Mouse (Mus musculus) kidney, embryonic 16.5 days (tissue): ENCODE results near the gene Slc2a13. TPM values are rescaled to one million over a fixed set of nuclear protein-coding genes. Genes with fewer than 3 reads are reported as not detected.
A peak's percentile ranks its signal among the peaks of the same experiment; 100 is the strongest.

Source experiments
- ATAC-seq: fragments of 200-750 bp; cut with Nextera tagmentation; 2 replicates; pipeline ENCODE4 v1.8.0; 2017; ENCODE audit warnings: moderate TSS enrichment; ENCODE audit not compliant: low FRiP score, low TSS enrichment
- H3K27ac ChIP-seq: fragments of 300-500 bp; sonication (generic); 2 replicates; pipeline ENCODE4 v1.5.1; 2014; ENCODE audit warnings: low read length
- H3K27me3 ChIP-seq: fragments of 300-500 bp; sonication (generic); 2 replicates; pipeline ENCODE4 v1.6.1; 2014; ENCODE audit warnings: low read length, control low read depth, mixed read lengths; ENCODE audit not compliant: insufficient read depth
- H3K36me3 ChIP-seq: fragments of 300-500 bp; sonication (generic); 2 replicates; pipeline ENCODE4 v1.6.1; 2014; ENCODE audit warnings: low read length, control low read depth, mixed read lengths; ENCODE audit not compliant: insufficient read depth
- H3K4me1 ChIP-seq: fragments of 300-500 bp; sonication (generic); 2 replicates; pipeline ENCODE4 v1.6.1; 2014; ENCODE audit warnings: low read length, control low read depth, mixed read lengths; ENCODE audit not compliant: insufficient read depth
- H3K4me2 ChIP-seq: fragments of 300-500 bp; sonication (generic); replicated peaks from 2 replicates; pipeline ENCODE4 v1.6.1; 2014; ENCODE audit warnings: low read depth, low read length
- H3K4me3 ChIP-seq: fragments of 300-500 bp; sonication (generic); 2 replicates; pipeline ENCODE4 v1.5.1; 2014; ENCODE audit warnings: mild to moderate bottlenecking, low read length
- H3K9ac ChIP-seq: fragments of 300-500 bp; sonication (generic); replicated peaks from 2 replicates; pipeline ENCODE4 v1.6.1; 2014; ENCODE audit warnings: low read length
- H3K9me3 ChIP-seq: fragments of 300-500 bp; sonication (generic); 2 replicates; pipeline ENCODE4 v1.6.1; 2016; ENCODE audit warnings: low read length, control low read depth
- WGBS: fragments of 180-500 bp; shearing (Covaris S2); extraction: QIAGEN DNeasy Blood & Tissue Kit; methylation state at CpG from one replicate; pipeline ENCODE4 v1.1.7; 2014; 5-methylcytosine and 5-hydroxymethylcytosine counted together
- polyA plus RNA-seq: library from polyadenylated mRNA; unstranded; fragments of >200 nt; fragmentation: Nextera tagmentation; extraction: Ambion mirVana; gene quantifications from 2 replicates; pipeline ENCODE4 v1.2.1, GENCODE M21; 2015

Slc2a13 gene
- polyA plus RNA-seq, 1 experiment from 2014 or later: 1.7 TPM

DNA sequence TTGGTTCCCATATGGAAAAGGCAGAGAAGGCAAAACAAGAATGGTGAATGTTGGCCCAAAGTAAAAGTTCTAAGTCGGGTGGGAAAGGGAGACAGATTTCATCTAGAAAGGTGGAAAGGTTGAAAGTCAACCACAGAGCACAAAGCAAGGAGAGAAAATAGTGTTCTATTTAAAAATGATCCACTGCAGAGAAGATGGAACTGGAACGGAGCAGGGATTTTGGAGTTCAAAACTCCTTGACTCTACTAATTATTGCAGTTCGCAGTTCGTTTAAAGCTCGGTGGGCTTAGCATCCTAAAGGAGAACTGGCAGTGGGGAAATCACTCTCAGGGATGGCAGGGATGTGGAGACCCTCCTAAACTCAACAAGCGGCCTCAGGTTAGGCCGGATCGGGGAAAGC is 1.1 kb downstream of the Slc2a13 start:
- Histone ChIP-seq H3K4me3 (peak overlapping the region; percentile 78), H3K27me3 (peaks cover 3% of the 10 kb centered on the region; the same call in 1 of the 2 replicates), H3K9me3 (no peaks in the 10 kb centered on the region), H3K27ac (no peak overlapping the region), H3K36me3 (no peaks in the 10 kb centered on the region), H3K9ac (peak overlapping the region; percentile 80), H3K4me2 (peak overlapping the region; percentile 96), H3K4me1 (peaks cover 12% of the 10 kb centered on the region; the same call in 1 of the 2 replicates)
- ATAC-seq: no peak
- whole genome bisulfite sequencing: 6% methylated on average over 8 of the region's 8 CpGs

GRCm38 (mm10) chr15:91566784-91567183 is 6.3 kb downstream of the Slc2a13 start:
- H3K36me3 ChIP-seq: no peaks in the 10 kb centered on the region
- no peaks in the 10 kb centered on the region for H3K9me3 ChIP-seq
- H3K4me1 ChIP-seq: peaks cover 10% of the 10 kb centered on the region; the same call in 1 of the 2 replicates
- no peak overlapping the region for H3K27ac ChIP-seq
- 62% methylated on average over 8 of the region's 8 CpGs for WGBS
- ATAC-seq: no peak
- peaks cover 3% of the 10 kb centered on the region; the same call in 1 of the 2 replicates for H3K27me3 ChIP-seq
- H3K9ac ChIP-seq: no peak overlapping the region
- H3K4me2 ChIP-seq: no peak overlapping the region
- H3K4me3 ChIP-seq: no peak overlapping the region

- Histone ChIP-seq H3K9ac (no peak overlapping the region), H3K9me3 (no peaks in the 10 kb centered on the region), H3K4me2 (no peak overlapping the region), H3K27ac (no peak overlapping the region), H3K36me3 (no peaks in the 10 kb centered on the region), H3K27me3 (no peaks in the 10 kb centered on the region), H3K4me3 (no peak overlapping the region), H3K4me1 (0 out of 2 replicates have a peak, but pooled peaks cover 4% of the 10 kb centered on the region)
- WGBS: 88% methylated on average over 11 of the region's 11 CpGs
- no peak for ATAC-seq
Measured at GRCm38 (mm10) chr15:91565025-91565605, 7.9 kb downstream of the Slc2a13 start.

- 0 out of 2 replicates have a peak, but pooled peaks cover 3% of the 10 kb centered on the region for H3K4me1 ChIP-seq
- no peak overlapping the region for H3K27ac ChIP-seq
- H3K4me3 ChIP-seq: no peak overlapping the region
- H3K36me3 ChIP-seq: no peaks in the 10 kb centered on the region
- no peaks in the 10 kb centered on the region for H3K27me3 ChIP-seq
- no peak for ATAC-seq
- H3K9me3 ChIP-seq: no peaks in the 10 kb centered on the region
- H3K9ac ChIP-seq: no peak overlapping the region
- WGBS: 88% methylated on average over 6 of the region's 6 CpGs
- no peak overlapping the region for H3K4me2 ChIP-seq
Measured at GRCm38 (mm10) chr15:91561728-91562127, 11.3 kb downstream of the Slc2a13 start.

DNA sequence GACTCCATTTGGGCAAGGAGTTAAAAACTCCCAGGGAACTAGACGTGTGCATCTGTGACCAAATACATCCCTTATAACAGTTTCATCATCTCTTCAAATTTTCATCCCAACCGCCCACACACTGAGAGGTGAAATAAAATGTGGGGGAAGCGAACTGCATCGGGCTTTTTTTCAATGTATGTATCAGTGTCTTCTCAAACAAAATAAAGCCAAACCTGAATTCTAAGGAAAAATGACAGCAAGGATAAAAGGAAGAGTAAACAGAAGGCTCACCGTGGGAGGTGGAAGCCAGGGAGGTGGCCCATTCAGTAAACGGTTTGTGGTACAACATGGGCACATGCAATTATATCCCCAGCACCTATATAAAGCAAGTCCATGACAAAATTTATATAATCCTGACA is 17.7 kb downstream of the Slc2a13 start:
- Histone ChIP-seq H3K9ac (no peak overlapping the region), H3K36me3 (no peaks in the 10 kb centered on the region), H3K4me3 (no peak overlapping the region), H3K4me1 (no peaks in the 10 kb centered on the region), H3K9me3 (no peaks in the 10 kb centered on the region), H3K27ac (no peak overlapping the region), H3K4me2 (no peak overlapping the region), H3K27me3 (no peaks in the 10 kb centered on the region)
- 83% methylated on average over 6 of the region's 6 CpGs for WGBS
- no peak for ATAC-seq

GRCm38 (mm10) chr15:91548586-91549268 is 24.3 kb downstream of the Slc2a13 start:
- no peaks in the 10 kb centered on the region for H3K36me3 ChIP-seq
- WGBS: 58% methylated on average over 12 of the region's 12 CpGs
- no peak overlapping the region for H3K4me3 ChIP-seq
- no peaks in the 10 kb centered on the region for H3K9me3 ChIP-seq
- no peak overlapping the region for H3K4me2 ChIP-seq
- no peak overlapping the region for H3K27ac ChIP-seq
- H3K4me1 ChIP-seq: no peaks in the 10 kb centered on the region
- ATAC-seq: no peak
- H3K27me3 ChIP-seq: no peaks in the 10 kb centered on the region
- H3K9ac ChIP-seq: no peak overlapping the region

GRCm38 (mm10) chr15:91544586-91544985 is 28.5 kb downstream of the Slc2a13 start:
- WGBS: 79% methylated on average over 4 of the region's 4 CpGs
- no peak for ATAC-seq
- no peak overlapping the region for H3K4me2 ChIP-seq
- H3K9me3 ChIP-seq: no peaks in the 10 kb centered on the region
- no peaks in the 10 kb centered on the region for H3K4me1 ChIP-seq
- H3K36me3 ChIP-seq: no peaks in the 10 kb centered on the region
- H3K4me3 ChIP-seq: no peak overlapping the region
- H3K27me3 ChIP-seq: no peaks in the 10 kb centered on the region
- H3K27ac ChIP-seq: no peak overlapping the region
- no peak overlapping the region for H3K9ac ChIP-seq

DNA sequence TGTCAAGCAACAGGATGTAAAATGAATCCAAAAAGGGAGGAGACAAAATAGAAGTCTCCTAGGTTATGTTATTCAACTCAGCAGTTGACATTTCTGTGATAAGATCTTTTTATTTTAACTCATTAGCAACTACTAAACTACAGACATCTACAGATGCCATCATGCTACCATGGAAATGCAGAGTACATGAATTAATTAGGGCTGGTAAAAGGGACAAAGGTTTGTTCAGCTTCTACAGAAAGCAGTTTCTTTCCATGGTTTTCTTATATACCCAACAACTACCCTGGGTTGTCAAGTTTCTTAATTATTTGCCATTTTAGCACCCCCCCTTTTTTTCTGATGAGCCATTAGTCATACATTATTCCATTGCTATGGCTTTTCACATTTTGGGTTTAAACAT is 34.6 kb downstream of the Slc2a13 start:
- Histone ChIP-seq H3K36me3 (no peaks in the 10 kb centered on the region), H3K4me2 (no peak overlapping the region), H3K9me3 (no peaks in the 10 kb centered on the region), H3K9ac (no peak overlapping the region), H3K27ac (no peak overlapping the region), H3K4me1 (no peaks in the 10 kb centered on the region), H3K27me3 (no peaks in the 10 kb centered on the region), H3K4me3 (no peak overlapping the region)
- ATAC-seq: no peak

DNA sequence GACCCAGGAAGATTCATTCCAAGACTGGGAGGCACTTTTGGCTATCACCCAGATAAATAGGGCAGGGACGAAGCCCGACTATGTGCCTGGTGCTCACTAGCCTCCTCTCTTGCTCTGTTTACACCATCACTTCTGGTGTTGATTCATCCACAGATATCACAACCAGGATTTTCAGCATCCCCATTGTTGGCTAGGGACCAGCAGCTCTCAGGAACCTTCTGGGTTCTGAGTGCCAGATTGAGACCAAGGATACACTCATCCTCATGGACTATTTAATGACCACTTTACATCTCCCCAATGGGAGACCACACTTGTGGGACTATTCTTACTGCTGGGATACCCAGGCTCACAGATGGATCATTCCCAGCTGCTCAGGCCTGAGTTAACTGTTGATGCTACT is 46.2 kb downstream of the Slc2a13 start:
- WGBS: 94% methylated on average over 2 of the region's 2 CpGs
- H3K9ac ChIP-seq: no peak overlapping the region
- no peak overlapping the region for H3K4me2 ChIP-seq
- 0 out of 2 replicates have a peak, but pooled peaks cover 2% of the 10 kb centered on the region for H3K4me1 ChIP-seq
- no peak overlapping the region for H3K4me3 ChIP-seq
- H3K36me3 ChIP-seq: no peaks in the 10 kb centered on the region
- no peak overlapping the region for H3K27ac ChIP-seq
- no peak for ATAC-seq
- no peaks in the 10 kb centered on the region for H3K27me3 ChIP-seq
- H3K9me3 ChIP-seq: no peaks in the 10 kb centered on the region

DNA sequence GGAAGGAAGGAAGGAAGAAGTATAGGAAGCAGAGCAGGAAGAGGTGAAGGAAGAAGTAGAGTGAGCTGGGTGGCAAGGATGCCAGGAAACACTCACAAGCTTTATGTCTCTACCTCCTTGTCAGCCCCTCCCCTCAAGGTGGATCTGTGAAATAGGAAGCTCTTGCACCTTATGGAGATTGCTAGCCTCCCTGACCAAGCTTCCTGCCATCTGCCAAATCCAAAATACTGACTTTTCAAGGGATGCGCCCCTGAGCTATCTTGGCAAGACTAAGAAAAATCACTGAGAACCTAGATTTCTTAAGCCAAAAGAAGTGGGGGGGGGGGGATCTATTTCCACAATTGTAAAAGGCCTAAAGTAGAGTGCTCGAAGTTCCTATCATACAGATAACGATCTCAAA is 46.9 kb downstream of the Slc2a13 start:
- Histone ChIP-seq H3K9me3 (no peaks in the 10 kb centered on the region), H3K36me3 (no peaks in the 10 kb centered on the region), H3K9ac (no peak overlapping the region), H3K27me3 (no peaks in the 10 kb centered on the region), H3K4me3 (no peak overlapping the region), H3K27ac (no peak overlapping the region), H3K4me2 (no peak overlapping the region), H3K4me1 (0 out of 2 replicates have a peak, but pooled peaks cover 2% of the 10 kb centered on the region)
- WGBS: 85% methylated on average over 3 of the region's 3 CpGs
- no peak for ATAC-seq
